Mouse (Mus musculus) C3H10T1/2 (cell line): Measurements from ENCODE around the gene Hyal6. TPM values are rescaled to one million over a fixed set of nuclear protein-coding genes. Genes with fewer than 3 reads are reported as not detected.

Experiments used
- polyA plus RNA-seq, 2 experiments: library from polyadenylated mRNA; unstranded; fragments of >200 nt; fragmentation: generic; extraction: Trizol; gene quantifications; one replicate each; pipeline ENCODE4 v1.2.1; 2012; ENCODE audit warnings: missing spikeins in 2 of 2

The Hyal6 gene
- polyA plus RNA-seq = not detected

GRCm38 (mm10) chr6:24732945-24733344 lies at the start of gene Hyal6:
Gene Hyal6, plus strand, starts transcription at chr6:24733245.

DNA sequence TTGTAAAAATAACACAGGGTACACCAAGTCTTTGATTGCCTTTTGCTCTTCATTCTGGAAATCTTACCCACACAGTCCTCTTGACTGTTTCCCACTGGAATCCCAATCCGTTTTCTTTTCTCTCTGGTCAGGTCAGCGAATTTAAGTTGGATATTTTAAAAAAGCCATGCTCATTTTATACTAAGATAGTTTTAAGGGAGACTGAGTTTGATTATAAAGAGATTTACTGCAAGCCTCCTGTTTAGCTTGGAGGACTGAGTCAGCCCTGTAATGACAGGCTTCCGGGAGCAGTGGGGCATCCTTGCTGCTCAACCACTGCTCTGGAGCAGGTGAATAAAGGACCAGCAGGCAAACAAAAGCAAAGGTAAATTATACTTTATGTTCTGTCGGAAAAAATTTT lies 15.0 kb downstream of the Hyal6 start, which contains the start of gene Hyal4:
Gene Hyal4 (plus strand): TSS at position 301 of the 400 bp plus-strand sequence.

GRCm38 (mm10) chr6:24790888-24791287 lies 57.8 kb downstream of the Hyal6 start, which contains the start of gene Spam1:
Gene Spam1, plus strand, starts transcription at chr6:24791188.

Other genes with a start within 250 kb of the Hyal6 start
- gene Iqub, start 218.2 kb upstream of the Hyal6 start, polyA plus RNA-seq = not detected
- 100 to 1,000 TPM in 1 of 2 experiments, 10 to 100 TPM in 1; 29.9 to 238 TPM for gene Ndufa5, start 205.2 kb upstream of the Hyal6 start, polyA plus RNA-seq
- gene Asb15, start 205.1 kb upstream of the Hyal6 start, polyA plus RNA-seq = not detected
- not detected for gene Lmod2, start 135.5 kb upstream of the Hyal6 start, polyA plus RNA-seq
- gene Wasl, start 68.2 kb upstream of the Hyal6 start, polyA plus RNA-seq = 1 to 10 TPM in 1 of 2 experiments, under 1 TPM in 1; 0.94 to 7.1 TPM
- gene Hyal4, start 15.1 kb downstream of the Hyal6 start, polyA plus RNA-seq = not detected
- gene Spam1, start 57.9 kb downstream of the Hyal6 start, polyA plus RNA-seq = not detected
- gene Hyal5, start 124.8 kb downstream of the Hyal6 start, polyA plus RNA-seq = not detected
- gene Tmem229a, start 223.1 kb downstream of the Hyal6 start, polyA plus RNA-seq = not detected